Mouse (Mus musculus) stomach, postnatal 0 days (tissue): ENCODE data around the gene Tbl3.
"Not testable (repeated sequence)": the region's sequence is repeated elsewhere in the genome, so short reads cannot be mapped to it uniquely, and the experiment has no call there.

Experiments used
- CTCF ChIP-seq: IDR thresholded peaks from 2 replicates; pipeline ENCODE4 v1.5.1; 2016; ENCODE audit warnings: antibody characterized with exemption, low read depth, mild to moderate bottlenecking, moderate library complexity
- EP300 ChIP-seq: optimal IDR thresholded peaks from 2 replicates; pipeline ENCODE3; 2016; ENCODE audit warnings: antibody characterized with exemption

- TF ChIP-seq CTCF = peak; percentile 51
- not testable (repeated sequence) for TF ChIP-seq EP300
Observed at GRCm38 (mm10) chr17:24718938-24719337, 11.5 kb upstream of the Tbl3 start.
